Mouse (Mus musculus): ENCODE measurements around the gene Ubqln1. TPM values are rescaled to one million over a fixed set of nuclear protein-coding genes. Genes with fewer than 3 reads are reported as not detected.
A peak's percentile ranks its signal among the peaks of the same experiment; 100 is the strongest.

Ubqln1 gene
- polyA plus RNA-seq, 1 experiment from 2014 or later = 107 TPM

GRCm38 (mm10) chr13:58197211-58197610, 18.2 kb downstream of the Ubqln1 start:
- no peak overlapping the region for H3K4me2 ChIP-seq (replicated peaks)
- no peak overlapping the region for H3K4me3 ChIP-seq (replicated peaks)
- WGBS = 84% methylated on average over 3 of the region's 3 CpGs
- H3K9ac ChIP-seq = no peak overlapping the region
- no peaks in the 10 kb centered on the region; the same call in 1 of the 2 replicates for H3K4me1 ChIP-seq (replicated peaks)
- H3K36me3 ChIP-seq = peaks cover 11% of the 10 kb centered on the region; the same call in 1 of the 2 replicates
- no peaks in the 10 kb centered on the region for H3K27me3 ChIP-seq (replicated peaks)
- ATAC-seq = no peak
- H3K9me3 ChIP-seq = no peaks in the 10 kb centered on the region
- no peak overlapping the region for H3K27ac ChIP-seq

GRCm38 (mm10) chr13:58194908-58195307, 20.5 kb downstream of the Ubqln1 start:
- Histone ChIP-seq H3K27ac (no peak overlapping the region), H3K4me1 (replicated peaks) (no peaks in the 10 kb centered on the region; the same call in 1 of the 2 replicates), H3K9me3 (no peaks in the 10 kb centered on the region), H3K4me2 (replicated peaks) (no peak overlapping the region), H3K27me3 (replicated peaks) (no peaks in the 10 kb centered on the region), H3K4me3 (replicated peaks) (no peak overlapping the region), H3K36me3 (peaks cover 27% of the 10 kb centered on the region), H3K9ac (no peak overlapping the region)
- no peak for ATAC-seq
- WGBS = 84% methylated on average over 3 of the region's 3 CpGs

DNA sequence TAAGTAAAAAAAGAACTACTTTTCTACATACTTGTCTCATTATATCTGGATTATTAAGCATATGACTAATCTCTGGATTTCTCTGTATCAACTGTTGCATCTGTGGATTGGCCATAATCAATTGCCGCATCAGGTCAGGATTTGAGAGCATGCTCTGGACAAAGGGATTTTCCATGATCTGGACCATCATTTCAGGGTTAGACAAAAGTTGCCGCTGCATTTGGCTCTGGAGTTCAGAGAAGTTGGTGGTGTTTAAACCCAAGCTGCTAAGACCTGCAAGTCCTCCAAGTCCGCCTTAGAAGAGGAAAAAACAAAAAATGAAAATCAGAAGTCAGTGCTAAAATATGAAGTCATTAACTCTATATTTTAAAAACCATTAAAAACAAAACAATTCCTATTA, 22.2 kb downstream of the Ubqln1 start:
- Histone ChIP-seq H3K4me2 (replicated peaks) (no peak overlapping the region), H3K9ac (no peak overlapping the region), H3K36me3 (peaks cover 27% of the 10 kb centered on the region), H3K4me1 (replicated peaks) (no peaks in the 10 kb centered on the region), H3K27ac (no peak overlapping the region), H3K4me3 (replicated peaks) (no peak overlapping the region), H3K27me3 (replicated peaks) (no peaks in the 10 kb centered on the region), H3K9me3 (no peaks in the 10 kb centered on the region)
- ATAC-seq = no peak
- whole genome bisulfite sequencing = 94% methylated on average over 3 of the region's 3 CpGs

- Histone ChIP-seq H3K4me1 (replicated peaks) (no peaks in the 10 kb centered on the region), H3K4me3 (replicated peaks) (no peak overlapping the region), H3K9ac (no peak overlapping the region), H3K27ac (no peak overlapping the region), H3K9me3 (no peaks in the 10 kb centered on the region), H3K4me2 (replicated peaks) (no peak overlapping the region), H3K27me3 (replicated peaks) (no peaks in the 10 kb centered on the region), H3K36me3 (peaks cover 21% of the 10 kb centered on the region)
- ATAC-seq = no peak
- 90% methylated on average over 6 of the region's 6 CpGs for WGBS
Measured at GRCm38 (mm10) chr13:58192146-58192545, 23.3 kb downstream of the Ubqln1 start.

DNA sequence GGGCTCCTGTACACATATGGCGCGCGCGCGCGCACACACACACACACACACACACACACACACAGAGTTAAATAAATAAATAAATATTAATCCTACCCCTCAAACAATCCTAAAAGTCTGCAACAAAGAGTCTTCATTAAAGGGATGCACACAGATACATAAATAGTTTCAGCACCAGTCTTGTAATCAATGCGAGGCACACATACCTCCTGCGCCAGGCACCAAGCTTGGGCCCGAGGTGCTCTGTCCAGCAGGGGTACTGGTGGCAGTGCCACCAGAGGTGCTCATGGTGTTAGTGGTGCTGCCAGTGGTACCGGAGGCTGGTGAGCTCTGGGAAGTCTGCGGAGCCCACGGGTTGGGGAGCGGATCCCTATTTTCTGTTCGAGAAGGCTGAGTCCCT, 23.9 kb downstream of the Ubqln1 start:
- Histone ChIP-seq H3K36me3 (peaks cover 21% of the 10 kb centered on the region), H3K9ac (no peak overlapping the region), H3K4me3 (replicated peaks) (no peak overlapping the region), H3K9me3 (no peaks in the 10 kb centered on the region), H3K4me1 (replicated peaks) (no peaks in the 10 kb centered on the region), H3K27me3 (replicated peaks) (no peaks in the 10 kb centered on the region), H3K27ac (no peak overlapping the region), H3K4me2 (replicated peaks) (no peak overlapping the region)
- ATAC-seq = no peak
- 96% methylated on average over 14 of the region's 14 CpGs for WGBS

GRCm38 (mm10) chr13:58189473-58189872, 26.0 kb downstream of the Ubqln1 start:
- 73% methylated on average over 5 of the region's 5 CpGs for WGBS
- H3K36me3 ChIP-seq = peaks cover 22% of the 10 kb centered on the region
- H3K27ac ChIP-seq = no peak overlapping the region
- H3K9me3 ChIP-seq = no peaks in the 10 kb centered on the region
- no peak overlapping the region for H3K4me3 ChIP-seq (replicated peaks)
- no peak overlapping the region for H3K4me2 ChIP-seq (replicated peaks)
- peak; percentile 59; the same call in 1 of the 2 replicates for ATAC-seq
- no peaks in the 10 kb centered on the region for H3K4me1 ChIP-seq (replicated peaks)
- no peaks in the 10 kb centered on the region for H3K27me3 ChIP-seq (replicated peaks)
- H3K9ac ChIP-seq = no peak overlapping the region

GRCm38 (mm10) chr13:58188412-58188811, 27.0 kb downstream of the Ubqln1 start:
- peaks cover 22% of the 10 kb centered on the region for H3K36me3 ChIP-seq
- H3K4me1 ChIP-seq (replicated peaks) = no peaks in the 10 kb centered on the region
- no peaks in the 10 kb centered on the region for H3K9me3 ChIP-seq
- no peak overlapping the region for H3K4me2 ChIP-seq (replicated peaks)
- no peak overlapping the region for H3K27ac ChIP-seq
- WGBS = 60% methylated on average over 4 of the region's 4 CpGs
- H3K9ac ChIP-seq = no peak overlapping the region
- H3K4me3 ChIP-seq (replicated peaks) = no peak overlapping the region
- ATAC-seq = peak; percentile 73
- no peaks in the 10 kb centered on the region for H3K27me3 ChIP-seq (replicated peaks)

DNA sequence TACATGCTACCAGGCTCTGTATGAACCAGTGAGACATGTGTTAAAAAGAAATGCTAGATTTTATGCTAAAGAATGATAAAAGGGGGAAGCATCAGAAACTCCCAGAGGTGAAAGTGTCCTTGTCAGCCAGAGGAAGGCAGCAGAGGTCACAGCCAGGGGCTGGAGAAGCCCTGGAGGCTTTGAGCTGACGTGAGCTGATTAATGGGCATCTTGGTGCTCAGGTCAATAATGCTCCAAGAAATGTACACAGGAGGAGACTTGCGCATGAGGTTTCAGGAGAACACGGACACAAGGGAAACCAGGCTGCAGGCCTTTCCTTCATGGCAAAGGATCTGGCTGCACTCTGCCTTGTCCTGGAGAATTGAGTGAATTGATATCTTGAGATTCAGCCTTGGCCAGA, 27.7 kb downstream of the Ubqln1 start:
- whole genome bisulfite sequencing = 87% methylated on average over 3 of the region's 3 CpGs
- Histone ChIP-seq H3K4me2 (replicated peaks) (no peak overlapping the region), H3K9me3 (no peaks in the 10 kb centered on the region), H3K9ac (no peak overlapping the region), H3K27me3 (replicated peaks) (no peaks in the 10 kb centered on the region), H3K27ac (no peak overlapping the region), H3K36me3 (peaks cover 22% of the 10 kb centered on the region), H3K4me1 (replicated peaks) (0 out of 2 replicates have a peak, but pooled peaks cover 3% of the 10 kb centered on the region), H3K4me3 (replicated peaks) (no peak overlapping the region)
- ATAC-seq = no peak

GRCm38 (mm10) chr13:58186281-58186680, 29.2 kb downstream of the Ubqln1 start:
- no peak for ATAC-seq
- H3K9me3 ChIP-seq = no peaks in the 10 kb centered on the region
- 91% methylated on average over 8 of the region's 8 CpGs for WGBS
- no peak overlapping the region for H3K27ac ChIP-seq
- 0 out of 2 replicates have a peak, but pooled peaks cover 3% of the 10 kb centered on the region for H3K4me1 ChIP-seq (replicated peaks)
- no peak overlapping the region for H3K9ac ChIP-seq
- no peak overlapping the region for H3K4me3 ChIP-seq (replicated peaks)
- H3K27me3 ChIP-seq (replicated peaks) = no peaks in the 10 kb centered on the region
- peaks cover 16% of the 10 kb centered on the region for H3K36me3 ChIP-seq
- no peak overlapping the region for H3K4me2 ChIP-seq (replicated peaks)

DNA sequence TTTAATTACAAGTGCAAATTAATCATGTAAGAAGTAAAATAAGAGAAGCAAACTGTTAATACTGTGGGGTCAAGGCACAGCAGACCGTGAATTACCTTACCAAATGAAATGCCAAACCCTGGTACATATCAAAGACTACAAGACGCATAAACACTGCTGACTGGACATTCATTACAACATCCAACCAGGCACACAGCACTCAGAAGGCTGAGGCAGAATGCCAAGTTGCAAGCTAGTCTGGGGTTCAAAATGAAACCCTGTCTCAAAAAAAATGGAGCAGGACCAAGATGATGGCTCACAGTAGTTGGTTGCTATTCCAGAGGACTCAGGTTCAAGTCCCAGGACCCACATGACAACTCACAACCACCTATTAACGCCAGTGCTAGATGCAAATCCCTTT, 31.3 kb downstream of the Ubqln1 start:
- H3K27ac ChIP-seq = no peak overlapping the region
- H3K4me1 ChIP-seq (replicated peaks) = 0 out of 2 replicates have a peak, but pooled peaks cover 3% of the 10 kb centered on the region
- ATAC-seq = no peak
- H3K4me3 ChIP-seq (replicated peaks) = no peak overlapping the region
- no peaks in the 10 kb centered on the region for H3K9me3 ChIP-seq
- H3K9ac ChIP-seq = no peak overlapping the region
- WGBS = 78% methylated on average over 3 of the region's 3 CpGs
- H3K27me3 ChIP-seq (replicated peaks) = no peaks in the 10 kb centered on the region
- H3K4me2 ChIP-seq (replicated peaks) = no peak overlapping the region
- peaks cover 10% of the 10 kb centered on the region; the same call in 1 of the 2 replicates for H3K36me3 ChIP-seq

DNA sequence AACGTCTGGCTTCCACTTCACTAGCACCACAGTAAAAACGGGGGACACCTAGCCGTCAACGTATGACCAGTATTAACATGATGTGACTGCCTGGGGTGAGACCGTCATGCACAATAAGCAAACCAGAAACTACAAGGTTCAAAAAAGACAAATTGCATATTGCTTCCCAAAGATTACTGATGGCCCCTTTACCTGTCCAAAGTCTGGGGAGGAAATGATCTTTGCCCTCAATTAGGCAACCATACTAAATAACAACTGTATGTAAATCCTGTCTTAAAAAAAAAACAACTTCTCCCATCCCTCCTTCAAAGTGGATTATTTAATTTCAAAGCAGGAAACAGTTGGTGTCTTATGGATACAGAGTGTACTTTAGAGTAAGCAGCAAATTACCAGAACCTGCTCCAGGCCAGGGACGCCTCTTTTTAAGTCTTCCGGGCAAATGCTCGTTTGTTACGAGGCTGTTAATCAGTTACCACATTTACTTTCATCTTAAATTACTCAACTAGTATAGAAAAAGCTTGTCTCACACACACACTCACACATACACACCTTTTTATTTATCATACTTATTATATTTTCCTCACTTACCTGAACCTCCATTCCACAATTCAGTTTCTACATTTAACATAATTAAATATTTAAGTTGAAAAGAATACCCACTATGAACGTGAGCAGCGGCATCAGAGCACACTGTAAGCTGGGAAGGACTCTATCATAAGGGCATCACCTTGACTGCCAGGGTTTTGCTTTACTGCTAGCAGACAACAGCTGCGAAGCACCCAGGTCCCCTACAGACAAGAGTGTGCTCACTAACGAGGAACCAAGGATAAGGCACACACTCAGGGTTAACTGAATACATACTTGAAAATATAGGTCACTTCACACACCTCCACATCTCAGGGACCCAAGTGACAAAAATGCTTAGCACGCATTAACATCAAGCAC, 33.6 kb downstream of the Ubqln1 start:
- Histone ChIP-seq H3K9me3 (no peaks in the 10 kb centered on the region), H3K27me3 (replicated peaks) (no peaks in the 10 kb centered on the region), H3K36me3 (peaks cover 15% of the 10 kb centered on the region; the same call in 1 of the 2 replicates), H3K9ac (no peak overlapping the region), H3K27ac (peak overlapping the region; percentile 60), H3K4me1 (replicated peaks) (0 out of 2 replicates have a peak, but pooled peaks cover 3% of the 10 kb centered on the region), H3K4me2 (replicated peaks) (peak overlapping the region; percentile 17; the same call in 1 of the 2 replicates), H3K4me3 (replicated peaks) (no peak overlapping the region)
- WGBS = 64% methylated on average over 14 of the region's 14 CpGs
- peak; percentile 78 for ATAC-seq

DNA sequence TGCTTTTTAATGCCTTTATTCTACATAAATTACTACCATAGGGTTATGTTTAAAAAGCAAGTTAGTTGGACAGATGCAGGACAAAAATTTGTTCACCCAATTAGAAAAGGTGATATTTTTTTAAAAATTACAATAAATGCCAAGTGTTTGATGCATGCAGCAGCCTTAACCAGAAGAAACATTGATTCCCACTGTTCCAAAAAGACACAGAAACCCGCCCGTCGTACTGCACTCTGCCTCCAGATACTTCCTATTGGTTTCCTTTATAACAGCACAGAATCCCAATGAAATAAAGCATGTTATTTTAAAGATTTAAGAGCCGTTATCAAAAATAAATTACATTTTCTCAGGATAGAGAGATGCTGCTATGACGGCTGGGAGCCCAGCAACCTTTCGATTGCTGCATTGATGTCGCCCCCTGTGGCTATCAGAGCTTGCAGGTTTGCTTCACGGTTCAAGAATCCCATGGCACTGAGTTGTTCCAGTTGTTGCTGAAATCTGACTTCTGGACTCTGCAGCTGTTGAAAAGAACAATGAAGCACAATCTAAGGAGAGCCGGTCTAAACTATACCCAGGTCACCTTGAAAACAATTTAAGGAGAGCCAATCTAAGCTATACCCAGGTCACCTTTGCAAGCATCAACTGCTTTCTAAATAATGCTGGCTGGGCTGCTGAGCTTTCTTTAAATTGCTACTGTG, 37.8 kb downstream of the Ubqln1 start:
- Histone ChIP-seq H3K4me2 (replicated peaks) (no peak overlapping the region), H3K9me3 (no peaks in the 10 kb centered on the region), H3K4me1 (replicated peaks) (no peaks in the 10 kb centered on the region), H3K36me3 (peaks cover 14% of the 10 kb centered on the region; the same call in 1 of the 2 replicates), H3K9ac (no peak overlapping the region), H3K27ac (no peak overlapping the region), H3K4me3 (replicated peaks) (no peak overlapping the region), H3K27me3 (replicated peaks) (no peaks in the 10 kb centered on the region)
- 90% methylated on average over 9 of the region's 9 CpGs for WGBS
- no peak for ATAC-seq

All from intestine, embryonic 15.5 days (tissue).